Mouse (Mus musculus): ENCODE data around the gene Erbin. TPM values are rescaled to one million over a fixed set of nuclear protein-coding genes. Genes with fewer than 3 reads are reported as not detected.

The Erbin gene
- total RNA-seq, 2 experiments from 2014 or later, result 73.8 to 80.7 TPM

- no peak for DNase-seq
These were observed 8.0 kb downstream of the Erbin start for GRCm38 (mm10) chr13:103912351-103912750.

DNA sequence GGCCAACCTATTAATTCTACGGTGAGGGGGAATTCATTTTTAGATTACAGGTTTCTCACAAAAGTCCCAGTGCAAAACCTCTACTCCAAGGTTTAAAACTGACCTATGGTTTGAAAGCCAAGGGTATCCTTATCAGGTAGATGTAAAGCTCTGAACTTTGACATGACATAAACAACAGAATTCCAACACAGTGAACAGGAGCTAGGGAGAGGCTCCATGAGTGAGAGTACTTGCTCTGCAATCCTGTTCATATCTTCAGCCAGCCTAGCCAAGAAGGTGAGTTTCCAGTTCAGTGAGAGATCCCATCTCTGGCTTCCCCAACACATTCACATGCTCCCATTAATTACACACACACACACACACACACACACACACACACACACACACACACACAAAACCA, 9.7 kb downstream of the Erbin start:
- DNase-seq, result no peak

DNA sequence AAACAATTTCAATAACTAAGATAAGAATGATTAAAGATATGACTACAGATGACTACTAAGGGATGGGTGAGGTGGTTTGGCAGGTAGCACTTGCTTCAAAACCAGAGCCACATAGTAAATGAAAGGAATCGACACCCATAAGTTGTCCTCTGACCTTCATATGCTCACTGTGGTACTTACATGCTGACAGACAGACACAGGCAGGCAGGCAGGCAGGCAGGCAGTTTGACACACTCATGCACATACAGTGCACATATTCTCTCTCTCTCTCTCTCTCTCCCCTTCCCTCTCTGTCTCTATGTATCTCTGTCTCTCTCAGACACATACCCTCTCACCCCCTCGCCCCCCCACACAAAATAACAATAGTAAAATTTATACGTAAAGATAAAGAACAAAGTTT, 10.4 kb downstream of the Erbin start:
- DNase-seq, result no peak

DNA sequence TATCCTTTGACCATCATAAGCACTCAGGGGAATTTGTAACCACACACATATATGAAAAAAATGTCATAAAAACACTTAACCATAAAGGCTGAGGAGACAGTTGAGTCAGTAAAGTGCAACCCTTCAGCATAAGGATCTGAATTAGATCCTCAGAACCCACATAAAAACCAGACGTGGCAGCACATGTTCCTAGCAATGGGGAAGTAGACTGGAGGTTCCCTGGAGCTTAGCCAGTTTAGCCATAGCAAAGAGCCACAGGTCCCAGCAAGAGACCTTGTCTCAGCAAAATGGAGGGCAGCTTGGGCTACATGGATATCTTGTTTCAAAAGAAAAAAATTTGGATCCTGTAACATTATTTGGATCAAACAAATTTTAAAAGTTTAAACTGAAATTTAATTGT, 20.3 kb downstream of the Erbin start:
- no peak for DNase-seq

- DNase-seq, result no peak
These were observed 22.7 kb downstream of the Erbin start for GRCm38 (mm10) chr13:103897606-103898005.

- no peak for DNase-seq
These were observed 27.2 kb downstream of the Erbin start for GRCm38 (mm10) chr13:103893065-103893464.

DNA sequence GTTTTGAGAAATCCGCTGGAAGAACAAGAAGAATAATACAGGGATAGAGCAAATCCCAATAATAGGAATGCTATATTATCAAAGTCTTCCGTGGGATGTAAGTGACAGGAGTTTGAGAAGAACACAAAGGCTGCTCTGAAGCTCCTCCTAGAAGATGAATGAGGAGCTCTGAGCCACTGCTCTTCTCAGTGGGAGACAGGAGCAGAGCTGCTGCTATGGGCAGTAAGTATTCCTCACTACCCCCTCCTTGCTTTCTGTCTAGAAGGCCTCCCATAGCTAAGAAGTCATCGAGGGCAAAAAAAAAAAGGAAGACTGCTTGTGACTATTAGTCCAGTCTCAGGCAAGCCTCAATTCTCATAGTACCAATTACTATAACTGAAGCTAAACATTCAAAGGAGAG, 30.3 kb downstream of the Erbin start:
- no peak for DNase-seq

- DNase-seq, result no peak
These were observed 33.8 kb downstream of the Erbin start for GRCm38 (mm10) chr13:103886503-103886902.

DNA sequence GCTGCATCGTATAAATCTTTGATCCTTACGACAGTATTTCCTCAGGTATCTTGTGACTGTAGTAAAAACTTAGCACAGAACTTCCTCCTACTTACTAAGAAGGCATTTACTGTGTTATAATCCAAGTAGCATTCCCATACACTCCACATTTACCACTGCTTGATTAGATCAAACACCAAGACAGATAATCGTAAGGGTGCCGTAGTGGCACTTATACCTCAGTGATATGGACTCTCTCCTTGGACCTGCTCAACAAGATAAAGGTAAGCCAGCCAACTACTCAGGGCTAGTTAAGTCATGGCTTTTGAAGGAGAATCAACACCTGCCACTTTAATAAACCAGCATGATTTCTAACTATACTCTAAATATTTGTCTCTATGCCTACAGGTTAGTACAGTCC, 39.1 kb downstream of the Erbin start:
- DNase-seq, result no peak

GRCm38 (mm10) chr13:103876743-103877142, 43.6 kb downstream of the Erbin start:
- DNase-seq, result no peak

DNA sequence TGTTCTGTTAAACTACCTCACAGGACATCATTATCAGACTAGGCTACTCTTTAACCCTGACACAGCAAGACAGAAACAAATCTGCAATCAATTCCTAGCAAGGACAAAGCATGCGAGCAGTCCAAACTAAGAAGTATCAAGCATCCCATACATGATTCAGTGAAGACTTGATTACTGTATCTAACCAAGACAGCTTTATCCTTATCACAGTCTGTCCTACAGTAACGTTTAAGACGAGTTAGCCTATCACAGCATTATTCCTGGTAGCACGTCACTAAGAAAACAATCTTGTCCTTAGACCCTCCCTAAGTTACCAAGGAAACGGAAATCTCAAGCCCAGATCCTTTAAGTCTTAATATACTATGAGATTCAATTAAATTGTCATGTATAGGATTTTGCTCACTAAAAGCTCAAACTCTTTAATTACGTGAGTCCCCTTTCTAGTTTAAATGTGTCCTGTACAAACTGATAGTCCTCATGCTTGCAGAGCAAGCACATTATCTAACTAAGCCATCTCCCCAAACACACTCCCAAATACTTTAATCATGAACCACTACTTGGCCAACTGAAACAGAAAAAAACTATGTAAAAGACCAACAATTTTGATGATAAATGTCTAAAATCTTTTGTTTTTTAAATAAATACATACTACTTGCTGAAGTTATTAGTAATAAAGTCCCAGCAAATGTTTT, 44.3 kb downstream of the Erbin start:
- no peak for DNase-seq

DNA sequence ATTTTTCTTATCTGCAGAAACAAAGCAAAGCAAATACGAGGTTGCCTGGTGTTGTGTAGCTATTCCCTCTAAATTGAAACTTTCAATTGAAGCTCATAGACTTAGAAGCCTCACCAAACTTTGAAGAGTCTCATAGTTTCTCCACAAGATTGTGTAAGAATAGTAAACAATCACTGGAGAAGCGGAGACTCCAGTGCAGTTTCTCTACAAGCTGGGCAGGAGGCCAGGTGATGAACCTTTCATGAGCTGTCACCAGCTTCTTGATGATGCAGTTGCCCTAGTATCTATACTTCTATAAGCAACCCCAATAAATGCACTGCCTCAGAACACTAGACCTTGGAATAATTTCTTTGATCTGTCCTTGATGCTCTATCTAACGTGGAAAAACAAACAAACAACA, 49.5 kb downstream of the Erbin start:
- DNase-seq, result peak; percentile 70

DNA sequence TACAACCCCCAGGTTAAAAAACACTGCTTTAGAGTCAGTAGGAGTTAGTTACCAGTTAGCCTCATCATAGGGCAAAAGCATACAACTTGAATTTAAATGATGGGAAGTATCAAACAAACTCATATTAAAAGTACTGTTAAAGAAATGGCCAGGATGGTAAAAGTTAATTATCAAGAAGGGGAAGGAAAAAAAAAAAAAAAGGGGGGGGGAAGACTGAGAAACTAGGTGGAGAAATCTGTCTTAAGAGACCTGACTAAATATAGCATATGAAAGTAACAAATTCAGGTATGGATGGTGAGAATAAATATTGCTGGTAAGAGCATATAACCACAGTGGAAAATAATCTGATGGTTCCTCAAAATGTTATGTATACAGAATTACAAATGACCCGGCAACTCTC, 50.2 kb downstream of the Erbin start:
- no peak for DNase-seq

DNA sequence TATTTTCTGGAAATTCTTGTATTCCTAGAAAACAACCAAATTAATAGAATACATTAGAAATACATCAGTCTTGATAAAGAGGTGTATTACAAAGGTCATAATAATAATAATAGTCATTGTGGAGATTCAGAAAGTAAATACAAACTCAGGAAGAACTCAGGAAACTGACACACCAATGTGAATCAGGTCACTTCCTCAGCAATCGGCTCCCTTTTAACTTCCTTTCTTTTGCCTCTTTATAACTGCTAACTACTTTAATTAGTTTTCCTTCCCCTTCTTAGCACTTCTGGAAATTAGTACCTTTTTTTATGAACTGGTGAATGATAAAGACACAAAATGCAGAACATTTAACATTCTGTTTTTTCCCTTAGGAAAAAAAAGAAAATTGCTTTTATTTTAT, 51.4 kb downstream of the Erbin start:
- no peak for DNase-seq

DNA sequence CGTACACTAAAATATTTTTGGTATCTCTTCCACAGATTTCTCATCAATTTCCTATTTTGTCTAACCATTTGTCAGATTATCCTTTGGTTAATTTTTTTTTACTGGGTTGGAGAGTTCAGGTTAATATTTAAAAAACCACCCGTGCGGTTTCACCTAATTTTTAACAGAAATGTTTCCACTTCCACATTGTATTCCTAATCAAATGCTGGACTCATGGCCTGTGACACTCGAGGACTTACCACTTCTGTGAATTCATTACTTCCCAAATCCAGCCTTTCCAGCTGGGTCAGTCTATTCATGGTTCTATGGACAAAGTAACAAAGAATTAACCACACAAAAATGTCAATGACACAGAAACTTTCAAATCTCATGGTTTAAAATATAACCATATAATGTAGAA, 58.3 kb downstream of the Erbin start:
- no peak for DNase-seq

DNA sequence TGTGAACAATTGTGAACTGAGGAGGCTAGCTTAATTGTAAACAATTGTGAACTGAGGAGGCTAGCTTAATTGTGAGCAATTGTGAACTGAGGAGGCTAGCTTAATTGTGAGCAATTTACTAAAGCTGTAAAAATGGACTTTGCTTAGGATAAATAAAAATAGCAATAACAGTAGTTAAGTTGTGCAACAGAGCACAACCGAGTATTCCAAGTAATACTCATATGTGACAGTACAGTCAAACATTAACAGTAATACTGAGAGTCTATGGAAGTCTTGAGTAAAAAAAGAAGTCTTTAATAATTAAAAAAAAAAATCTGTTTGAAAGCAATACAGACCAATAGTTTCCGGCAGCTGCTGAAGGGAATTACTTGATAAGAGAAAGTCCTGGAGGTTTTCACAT, 61.3 kb downstream of the Erbin start:
- DNase-seq, result no peak

DNA sequence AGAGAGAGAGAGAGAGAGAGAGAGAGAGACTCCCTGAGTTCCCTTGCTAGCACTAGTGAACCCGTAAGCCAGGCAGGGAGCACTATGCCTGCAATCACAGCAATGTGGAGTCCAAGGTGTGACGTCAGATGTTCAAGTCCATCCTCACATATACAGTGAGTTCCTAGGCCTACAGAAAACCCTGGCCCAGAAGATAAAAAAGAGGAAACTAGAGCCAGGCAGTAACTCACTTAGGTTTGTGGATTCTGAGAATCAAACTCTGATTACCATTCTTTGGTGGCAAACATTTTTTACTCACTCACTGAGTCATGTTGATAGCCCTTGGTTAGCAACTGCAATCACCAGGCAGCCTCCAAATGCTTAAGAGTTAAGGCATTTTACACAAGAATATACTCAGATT, 72.7 kb downstream of the Erbin start:
- no peak for DNase-seq

GRCm38 (mm10) chr13:103841287-103842201, 78.8 kb downstream of the Erbin start:
- no peak for DNase-seq

DNA sequence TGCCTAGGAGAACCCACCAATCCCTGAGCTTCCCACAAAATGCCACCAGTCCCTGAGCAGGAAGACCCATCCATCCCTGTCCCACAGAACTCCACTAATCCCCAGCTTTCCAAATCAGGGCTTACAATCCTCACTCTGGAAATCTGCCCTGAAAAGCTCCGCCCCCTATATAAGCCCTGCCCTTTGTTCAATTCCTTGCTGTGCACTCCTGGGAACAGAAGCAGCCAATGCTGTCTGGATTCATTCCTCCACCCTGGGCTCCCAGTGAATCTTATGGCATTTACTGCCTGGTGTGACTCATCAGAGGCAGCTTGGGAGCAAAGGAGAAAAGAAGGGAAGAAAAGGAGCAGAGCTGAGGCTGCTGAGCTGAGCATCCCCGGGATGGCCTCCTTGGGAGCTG, 81.7 kb downstream of the Erbin start:
- DNase-seq, result peak; percentile 26

DNA sequence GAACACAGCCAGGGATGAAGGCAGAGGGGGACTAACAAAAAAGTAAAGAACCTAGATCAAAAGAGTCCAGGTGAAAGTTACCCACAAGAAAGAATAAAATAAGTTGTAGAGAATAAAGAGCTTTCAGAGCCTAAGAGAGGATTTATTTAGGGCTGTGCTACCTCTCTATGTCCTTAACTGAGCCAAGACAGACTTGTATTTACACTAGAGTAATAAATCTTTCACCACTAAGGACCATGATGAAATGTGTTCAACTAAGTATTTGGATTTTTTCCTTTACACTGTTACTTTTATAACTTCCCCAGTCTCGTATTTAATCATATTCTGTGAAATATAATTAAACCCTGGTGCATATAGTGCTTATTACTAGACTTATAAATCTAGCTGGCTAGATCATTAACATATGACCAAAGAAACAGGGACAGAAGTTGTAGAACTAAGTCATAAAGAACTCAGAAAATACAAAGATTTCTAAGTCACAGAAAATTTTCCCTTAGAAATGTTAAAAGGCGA, 90.6 kb downstream of the Erbin start:
- DNase-seq, result no peak

GRCm38 (mm10) chr13:103822270-103822669, 98.0 kb downstream of the Erbin start:
- no peak for DNase-seq

- no peak for DNase-seq
These were observed 100.9 kb downstream of the Erbin start for GRCm38 (mm10) chr13:103819377-103819776.

- DNase-seq, result no peak
These were observed 102.4 kb downstream of the Erbin start for GRCm38 (mm10) chr13:103817935-103818334.

- DNase-seq, result no peak
These were observed 112.8 kb downstream of the Erbin start for GRCm38 (mm10) chr13:103807464-103807863.
